Mouse (Mus musculus): ENCODE measurements at regions not wholly inside any gene's neighbourhood (a gene's known extent, or its start where the extent isn't known, plus 50 kb on each side); places are given as distances from the start of the nearest gene placed in this dataset.

GRCm38 (mm10) chr5:28010529-28010928 is 60.6 kb upstream of the Insig1 start:
- no peak overlapping the region for H3K27ac ChIP-seq (replicated peaks; ENCODE audit: low read depth, low read length)
- ATAC-seq (replicated peaks; ENCODE audit: insufficient number of reproducible peaks, low FRiP score, low TSS enrichment, low read depth) (no peak), DNase-seq (ENCODE audit: low spot score) (no peak)
- no peaks in the 10 kb centered on the region for H3K36me3 ChIP-seq (replicated peaks; ENCODE audit: control insufficient read depth, insufficient read depth, low read depth, low read length)
- H3K9me3 ChIP-seq (replicated peaks; ENCODE audit: control insufficient read depth, low read length) = no peaks in the 10 kb centered on the region
- 92% methylated on average over 3 of the region's 3 CpGs for WGBS
- no peaks in the 10 kb centered on the region for H3K4me1 ChIP-seq (ENCODE audit: control insufficient read depth, insufficient read depth, low read length)
- no peak overlapping the region for H3K4me2 ChIP-seq (ENCODE audit: low read depth, low read length)
- H3K9ac ChIP-seq (replicated peaks; ENCODE audit: low read length) = no peak overlapping the region
- H3K27me3 ChIP-seq (ENCODE audit: control insufficient read depth, insufficient read depth, low read length) = no peaks in the 10 kb centered on the region
- H3K4me3 ChIP-seq (ENCODE audit: low read depth, low read length) = no peak overlapping the region

GRCm38 (mm10) chr5:28012496-28012895 is 58.7 kb upstream of the Insig1 start:
- ATAC-seq (replicated peaks; ENCODE audit: insufficient number of reproducible peaks, low FRiP score, low TSS enrichment, low read depth) = no peak
- H3K27ac ChIP-seq (replicated peaks; ENCODE audit: low read depth, low read length) = no peak overlapping the region
- H3K4me2 ChIP-seq (ENCODE audit: low read depth, low read length) = no peak overlapping the region
- no peak overlapping the region for H3K4me3 ChIP-seq (ENCODE audit: low read depth, low read length)
- no peaks in the 10 kb centered on the region for H3K9me3 ChIP-seq (replicated peaks; ENCODE audit: control insufficient read depth, low read length)
- 95% methylated on average over 2 of the region's 2 CpGs for WGBS
- H3K36me3 ChIP-seq (replicated peaks; ENCODE audit: control insufficient read depth, insufficient read depth, low read depth, low read length) = no peaks in the 10 kb centered on the region
- H3K27me3 ChIP-seq (ENCODE audit: control insufficient read depth, insufficient read depth, low read length) = no peaks in the 10 kb centered on the region
- DNase-seq (ENCODE audit: low spot score) = no peak
- H3K9ac ChIP-seq (replicated peaks; ENCODE audit: low read length) = no peak overlapping the region
- no peaks in the 10 kb centered on the region for H3K4me1 ChIP-seq (ENCODE audit: control insufficient read depth, insufficient read depth, low read length)

- Histone ChIP-seq H3K36me3 (replicated peaks; ENCODE audit: control insufficient read depth, insufficient read depth, low read depth, low read length) (no peaks in the 10 kb centered on the region), H3K9ac (replicated peaks; ENCODE audit: low read length) (no peak overlapping the region), H3K27ac (replicated peaks; ENCODE audit: low read depth, low read length) (no peak overlapping the region), H3K4me1 (ENCODE audit: control insufficient read depth, insufficient read depth, low read length) (no peaks in the 10 kb centered on the region), H3K4me3 (ENCODE audit: low read depth, low read length) (no peak overlapping the region), H3K9me3 (replicated peaks; ENCODE audit: control insufficient read depth, low read length) (no peaks in the 10 kb centered on the region), H3K4me2 (ENCODE audit: low read depth, low read length) (no peak overlapping the region), H3K27me3 (ENCODE audit: control insufficient read depth, insufficient read depth, low read length) (no peaks in the 10 kb centered on the region)
- no peak for ATAC-seq (replicated peaks; ENCODE audit: insufficient number of reproducible peaks, low FRiP score, low TSS enrichment, low read depth)
- DNase-seq (ENCODE audit: low spot score) = no peak
- 66% methylated on average over 6 of the region's 6 CpGs for WGBS
These were observed 57.4 kb upstream of the Insig1 start for GRCm38 (mm10) chr5:28013619-28014273.

- H3K9ac ChIP-seq (replicated peaks; ENCODE audit: low read length) = no peak overlapping the region
- no peaks in the 10 kb centered on the region for H3K27me3 ChIP-seq (ENCODE audit: control insufficient read depth, insufficient read depth, low read length)
- DNase-seq (ENCODE audit: low spot score) (no peak), ATAC-seq (replicated peaks; ENCODE audit: insufficient number of reproducible peaks, low FRiP score, low TSS enrichment, low read depth) (no peak)
- no peaks in the 10 kb centered on the region for H3K9me3 ChIP-seq (replicated peaks; ENCODE audit: control insufficient read depth, low read length)
- H3K4me1 ChIP-seq (ENCODE audit: control insufficient read depth, insufficient read depth, low read length) = no peaks in the 10 kb centered on the region
- H3K36me3 ChIP-seq (replicated peaks; ENCODE audit: control insufficient read depth, insufficient read depth, low read depth, low read length) = no peaks in the 10 kb centered on the region
- H3K4me3 ChIP-seq (ENCODE audit: low read depth, low read length) = no peak overlapping the region
- H3K27ac ChIP-seq (replicated peaks; ENCODE audit: low read depth, low read length) = no peak overlapping the region
- WGBS = 48% methylated on average over 3 of the region's 3 CpGs
- H3K4me2 ChIP-seq (ENCODE audit: low read depth, low read length) = no peak overlapping the region
These were observed 51.3 kb upstream of the Insig1 start for GRCm38 (mm10) chr5:28019864-28020263.

Measured in embryonic facial prominence, embryonic 11.5 days (tissue).